Mouse (Mus musculus) c-Kit-positive CD71-positive TER-119-positive erythroid progenitor cells, embryonic 14.5 days (primary cell): ENCODE results near the gene Inafm1.
"Not testable (repeated sequence)": the region's sequence is repeated elsewhere in the genome, so short reads cannot be mapped to it uniquely, and the experiment has no call there.

Experiments used
- DNase-seq: peaks from one replicate; pipeline ENCODE4 v3.0.0-alpha.2; 2013; ENCODE audit warnings: low spot score

Gene Inafm1

DNA sequence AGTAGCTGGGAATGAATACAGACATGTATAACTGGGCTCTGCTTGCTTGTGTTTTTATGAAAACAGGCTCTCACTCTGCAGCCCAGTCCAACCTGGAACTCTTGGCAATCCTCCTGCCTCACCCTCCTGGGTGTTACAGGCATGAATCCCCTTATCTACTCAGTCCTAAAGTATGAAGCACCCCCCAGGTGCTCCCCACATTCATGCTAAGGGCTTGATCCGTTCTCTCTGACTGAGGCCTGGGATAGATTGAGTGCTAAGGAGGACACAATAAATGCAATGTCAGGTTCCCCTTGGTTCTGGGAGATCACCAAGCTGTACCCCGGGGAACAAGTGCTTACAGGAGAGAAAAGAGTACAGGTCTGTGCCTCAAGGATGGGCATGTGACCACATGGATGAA lies 24.2 kb upstream of the Inafm1 start:
- no peak for DNase-seq

- DNase-seq = peak; percentile 75
Measured at GRCm38 (mm10) chr7:16296766-16297390, 23.5 kb upstream of the Inafm1 start.

GRCm38 (mm10) chr7:16296146-16296545 lies 22.7 kb upstream of the Inafm1 start:
- peak; percentile 69 for DNase-seq

- peak; percentile 83 for DNase-seq
Measured at GRCm38 (mm10) chr7:16295321-16295900, 22.0 kb upstream of the Inafm1 start.

GRCm38 (mm10) chr7:16294837-16295236 lies 21.4 kb upstream of the Inafm1 start:
- peak; percentile 96 for DNase-seq

- peak; percentile 72 for DNase-seq
Measured at GRCm38 (mm10) chr7:16294346-16294745, 20.9 kb upstream of the Inafm1 start.

DNA sequence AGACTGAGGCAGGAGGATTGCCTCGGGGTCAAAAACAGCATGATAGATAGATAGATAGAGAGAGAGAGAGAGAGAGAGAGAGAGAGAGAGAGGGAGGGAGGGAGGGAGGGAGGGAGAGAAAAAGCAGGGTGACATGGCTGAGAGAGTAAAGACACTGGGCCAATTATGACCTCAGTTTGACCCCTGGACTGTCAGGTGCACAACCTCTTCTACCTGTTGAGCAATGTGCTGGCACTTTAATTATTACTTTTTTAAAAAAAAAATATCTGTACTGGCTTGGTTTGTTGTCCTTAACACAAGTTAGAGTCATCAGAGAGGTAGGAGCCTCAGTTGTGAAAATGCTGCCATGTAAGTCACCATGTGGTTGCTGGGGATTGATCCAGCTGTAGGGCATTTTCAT lies 14.4 kb upstream of the Inafm1 start:
- no peak for DNase-seq

GRCm38 (mm10) chr7:16287016-16287415 lies 13.6 kb upstream of the Inafm1 start:
- DNase-seq = no peak

GRCm38 (mm10) chr7:16286026-16286961 lies 12.9 kb upstream of the Inafm1 start, which contains the start of gene Ccdc9:
TSS of gene Ccdc9 (minus strand) at chr7:16286795.
- peak; percentile 100 for DNase-seq

GRCm38 (mm10) chr7:16285450-16286025 lies 12.1 kb upstream of the Inafm1 start:
- peak; percentile 71 for DNase-seq

DNA sequence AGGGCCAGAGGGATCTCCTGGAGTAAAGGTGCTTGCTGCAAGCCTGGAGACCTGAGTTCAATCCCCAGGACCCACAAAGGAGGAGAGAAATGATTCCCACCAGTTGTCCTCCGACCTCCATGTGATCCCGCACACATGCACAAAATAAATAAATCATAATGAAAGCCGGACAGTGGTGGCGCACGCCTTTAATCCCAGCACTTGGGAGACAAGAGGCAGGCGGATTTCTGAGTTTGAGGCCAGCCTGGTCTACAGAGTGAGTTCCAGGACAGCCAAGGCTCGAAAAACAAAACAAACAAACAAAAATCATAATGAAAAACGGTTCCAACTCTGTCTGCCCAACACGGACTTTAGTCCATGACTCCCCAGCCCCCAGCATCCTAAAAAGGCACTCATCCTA lies 11.5 kb upstream of the Inafm1 start:
- no peak for DNase-seq

DNA sequence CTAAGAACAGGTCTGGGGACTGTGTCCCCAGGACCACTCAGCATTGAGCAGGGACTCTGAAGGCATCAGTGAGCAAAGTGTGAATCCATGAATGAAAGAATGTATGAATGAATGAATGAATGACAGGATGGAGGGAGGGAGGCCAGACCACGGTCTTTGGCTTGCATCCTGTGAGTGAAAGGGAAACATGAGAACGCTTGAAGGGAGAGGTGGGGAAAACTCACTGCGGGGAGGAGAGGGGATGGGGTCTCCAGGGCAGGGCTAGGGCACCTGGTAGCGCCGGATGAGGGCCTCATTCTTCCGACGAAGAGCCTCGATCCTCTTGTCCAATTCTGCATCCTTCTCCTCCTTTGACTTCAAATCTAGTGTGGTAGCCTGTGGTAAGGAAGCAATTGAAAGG lies 10.6 kb upstream of the Inafm1 start:
- DNase-seq = no peak

- no peak for DNase-seq
Measured at GRCm38 (mm10) chr7:16282334-16282733, 8.9 kb upstream of the Inafm1 start.

DNA sequence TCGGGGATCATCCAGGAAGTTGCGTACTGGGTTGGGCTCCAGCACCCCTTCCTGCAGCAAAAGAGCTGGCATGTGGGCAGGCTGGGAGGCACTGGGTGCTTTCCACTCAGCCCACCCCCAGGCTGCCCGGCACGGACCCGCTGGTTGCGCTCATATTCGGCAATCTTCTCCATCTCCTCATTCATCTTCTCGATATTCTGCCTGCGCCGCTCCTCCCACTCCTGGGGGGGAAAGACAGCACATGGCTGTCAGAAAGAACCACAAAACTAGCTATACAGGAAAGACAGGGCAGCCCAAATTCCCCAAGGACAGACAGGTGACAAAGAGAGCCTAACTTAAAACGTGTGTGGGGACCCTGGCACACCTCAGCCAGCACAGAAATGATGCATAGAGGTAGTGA lies 7.3 kb upstream of the Inafm1 start:
- DNase-seq = no peak

DNA sequence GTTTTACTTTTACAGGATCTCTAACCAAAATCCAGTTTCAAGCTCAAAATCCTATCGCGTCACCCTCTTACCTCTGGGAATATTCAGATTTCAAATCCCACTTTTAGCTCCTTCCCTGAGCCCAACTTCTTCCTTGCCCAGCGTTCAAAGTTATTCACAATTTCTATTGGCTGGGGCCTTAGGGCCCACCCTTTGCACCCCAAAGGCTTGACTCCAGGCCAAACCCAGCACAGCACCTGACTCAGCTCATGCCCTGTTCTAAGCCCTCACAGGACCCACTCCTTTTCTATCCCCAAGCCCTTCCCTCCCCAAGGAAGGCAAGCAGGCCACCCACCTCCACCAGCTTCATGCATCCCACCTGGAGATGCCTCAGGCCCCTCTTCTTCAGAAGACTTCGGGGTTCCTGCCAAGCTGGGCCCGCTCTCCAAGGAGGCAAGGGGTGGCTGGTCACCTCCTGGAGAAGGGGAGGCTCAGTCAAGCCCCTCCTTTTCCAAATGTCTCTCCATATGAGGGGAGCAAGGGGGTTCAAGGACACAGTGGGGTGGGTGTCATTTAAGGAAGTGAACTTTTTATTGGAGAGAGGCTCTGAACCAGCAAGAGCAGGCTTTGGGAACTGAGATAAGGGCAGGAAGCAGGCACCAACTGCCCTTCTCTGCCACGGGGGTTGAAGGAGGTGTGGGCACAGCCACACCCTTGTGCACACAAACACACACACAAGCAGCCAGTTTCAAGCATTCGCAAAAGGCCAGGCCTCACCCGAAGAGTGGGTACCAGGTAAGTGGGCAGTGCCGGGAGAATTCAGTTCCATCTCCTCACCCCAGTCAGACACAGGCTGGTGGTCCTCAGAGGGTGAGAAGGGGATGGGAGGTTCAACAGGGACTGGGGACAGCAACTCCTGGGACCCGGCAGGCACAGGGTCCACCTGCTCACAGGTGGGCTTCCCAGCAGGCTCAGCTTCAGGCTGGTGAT lies 1.8 kb upstream of the Inafm1 start:
- DNase-seq = peak; percentile 51

- peak; percentile 81 for DNase-seq
Measured at GRCm38 (mm10) chr7:16273766-16274140, 336 bp upstream of the Inafm1 start.

DNA sequence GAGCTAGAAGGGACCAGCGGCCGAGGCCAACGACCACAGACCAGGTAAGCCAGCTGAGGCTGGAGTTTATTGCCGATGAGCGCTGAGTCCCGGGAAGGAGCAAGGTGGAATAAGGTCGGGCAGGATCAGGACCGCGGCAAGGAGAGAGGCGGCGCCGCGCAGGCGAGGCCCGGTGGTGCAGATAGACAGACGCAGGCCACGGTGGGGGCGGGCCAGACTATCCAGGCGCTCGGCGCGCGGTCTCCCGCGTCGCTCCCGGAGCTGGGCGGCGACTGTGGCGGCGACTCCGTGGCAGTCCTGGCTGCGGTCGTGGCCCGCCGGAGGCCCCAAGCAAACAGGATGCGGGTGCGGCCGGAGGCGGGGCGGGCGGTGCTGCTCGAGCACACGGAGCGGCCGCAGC lies 736 bp downstream of the Inafm1 start:
- DNase-seq = peak; percentile 79

DNA sequence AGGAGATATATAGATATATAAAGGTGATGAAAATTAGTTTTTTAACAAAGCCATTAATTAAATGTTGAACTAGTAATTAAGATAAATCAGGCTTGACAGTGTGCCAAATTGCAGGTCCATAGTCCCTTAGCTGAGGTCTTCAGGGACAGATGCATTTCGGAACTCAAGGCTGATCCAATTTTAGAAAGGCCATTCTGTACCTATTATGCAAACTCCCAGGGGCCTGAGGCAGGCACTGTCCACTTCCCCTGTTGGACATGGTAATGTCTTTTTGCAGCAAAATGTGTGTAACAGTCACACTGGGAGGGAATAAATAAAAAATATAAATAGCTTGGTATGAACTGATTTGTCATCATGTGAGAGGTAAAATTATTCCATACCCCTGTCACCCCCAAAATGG lies 2.3 kb downstream of the Inafm1 start:
- DNase-seq = no peak

DNA sequence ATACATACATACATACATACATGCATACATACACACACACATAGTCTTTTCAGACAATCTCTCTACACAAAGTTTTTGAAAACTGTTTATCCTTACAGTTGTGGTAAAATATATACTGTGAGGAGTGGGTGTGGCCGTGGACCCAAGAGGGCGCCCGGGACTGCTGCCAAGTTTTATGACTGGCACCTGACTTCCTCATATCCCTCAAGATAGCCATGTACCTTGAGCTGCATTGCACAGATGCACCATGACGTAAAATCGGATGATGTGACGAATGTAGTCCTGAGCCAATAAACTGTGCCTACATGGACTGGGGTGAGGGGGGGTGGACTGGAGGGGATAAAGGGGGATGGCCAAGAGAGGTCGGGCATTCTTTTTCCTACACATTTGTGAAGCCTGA lies 6.8 kb downstream of the Inafm1 start:
- DNase-seq = not testable (repeated sequence)

DNA sequence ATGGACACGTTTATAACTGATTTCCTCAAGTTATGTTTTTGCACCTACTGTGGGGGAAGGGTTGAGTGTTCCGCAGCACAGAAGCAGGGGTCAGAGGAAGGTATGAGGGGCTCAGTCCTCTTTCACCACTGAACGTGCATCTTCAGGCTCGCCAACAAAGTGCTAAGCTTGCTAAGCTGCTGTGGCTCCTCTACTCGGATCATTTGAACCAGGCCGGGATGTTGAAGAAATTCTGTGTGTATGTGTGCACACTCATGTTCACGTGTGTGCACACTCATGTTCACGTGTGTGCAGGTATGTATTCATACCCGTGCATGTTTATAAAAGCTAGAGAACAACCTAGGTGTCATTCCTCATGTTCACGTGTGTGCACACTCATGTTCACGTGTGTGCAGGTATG lies 7.6 kb downstream of the Inafm1 start:
- DNase-seq = no peak

DNA sequence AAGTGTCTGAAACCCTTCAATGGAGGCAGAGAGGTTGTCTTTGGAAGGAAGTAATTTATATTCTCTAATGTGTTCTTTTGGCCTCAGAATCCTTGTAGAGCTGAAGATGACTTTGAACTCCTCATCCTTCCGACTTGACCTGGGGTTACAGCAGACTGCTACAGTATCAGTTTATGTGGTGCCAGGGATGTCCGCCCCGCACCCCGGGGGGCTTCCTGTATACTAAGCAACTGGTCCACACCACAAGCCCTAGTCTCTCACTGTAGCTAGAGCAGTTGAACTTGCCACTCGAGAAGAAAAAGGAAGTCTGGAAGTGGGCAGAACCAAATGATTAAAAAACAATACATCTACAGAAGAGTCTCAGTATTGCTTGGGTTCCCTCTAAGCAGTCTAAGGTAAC lies 9.6 kb downstream of the Inafm1 start:
- DNase-seq = no peak
